Mouse (Mus musculus) lung, postnatal 10 days (tissue): Measurements from ENCODE around the gene Chd8.
"Not testable (repeated sequence)": the region's sequence is repeated elsewhere in the genome, so short reads cannot be mapped to it uniquely, and the experiment has no call there.

Experiments used
- DNase-seq: peaks from one replicate; pipeline ENCODE4 v3.0.0; 2021

Chd8 gene

GRCm38 (mm10) chr14:52257484-52258213, at the start of gene Chd8:
Gene Chd8, minus strand, starts transcription at chr14:52257780.
- peak; percentile 98 for DNase-seq

DNA sequence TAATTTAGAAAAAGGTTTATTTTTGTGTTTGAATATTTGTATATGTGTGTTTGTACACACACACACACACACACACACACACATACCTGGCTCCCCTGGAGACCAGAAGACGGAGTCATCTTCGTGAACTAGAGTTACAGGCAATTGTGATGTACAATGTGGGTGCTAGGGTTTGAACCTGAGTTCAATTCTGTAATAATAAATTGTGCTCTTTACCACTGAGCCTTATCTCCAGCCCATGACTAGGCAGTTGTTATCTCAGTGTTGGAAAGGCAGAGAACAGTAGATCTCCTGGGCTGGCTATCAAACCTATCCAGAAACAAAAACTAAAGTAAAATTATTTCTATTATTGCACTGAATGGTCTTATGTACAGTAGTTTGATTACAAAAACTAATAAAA, 48.5 kb upstream of the Chd8 start:
- DNase-seq, result no peak

DNA sequence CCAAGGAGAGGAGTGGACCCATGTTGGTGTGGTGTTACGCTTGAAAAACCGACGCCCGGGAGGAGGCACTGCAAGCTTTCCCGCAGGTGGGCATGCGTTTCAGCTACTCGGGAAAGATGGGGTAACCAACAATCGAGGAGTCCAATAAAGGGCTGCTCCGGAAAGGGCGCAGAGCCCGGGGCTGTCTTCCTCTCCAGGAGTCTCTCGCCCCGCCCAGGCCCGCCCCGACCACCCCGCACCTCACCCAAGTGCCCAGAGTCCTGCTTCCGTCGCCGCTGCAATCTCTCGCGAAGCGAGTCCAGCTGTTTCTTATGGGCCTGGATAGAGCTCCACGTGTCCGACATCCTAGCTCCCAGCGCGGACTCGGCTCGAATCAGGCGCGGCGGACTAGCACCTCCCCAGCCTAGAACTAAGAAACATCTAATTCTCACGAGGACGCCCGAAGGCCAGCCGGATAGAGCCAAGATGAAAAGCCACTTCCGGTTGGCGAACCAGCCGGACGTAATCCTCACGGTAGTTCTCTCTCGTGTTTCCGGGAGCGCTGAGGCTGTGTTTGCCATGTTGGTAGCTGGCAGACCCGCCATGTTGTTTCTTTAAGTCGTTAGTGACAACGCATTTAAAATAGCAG, 47.2 kb upstream of the Chd8 start, which contains the start of gene Mettl3:
Mettl3 (minus strand) TSS at position 485 of the 628 bp plus-strand sequence.
- peak; percentile 96 for DNase-seq

- not testable (repeated sequence) for DNase-seq
Measured at GRCm38 (mm10) chr14:52303517-52303916, 45.9 kb upstream of the Chd8 start.

GRCm38 (mm10) chr14:52295558-52296264, 38.1 kb upstream of the Chd8 start:
- no peak for DNase-seq

GRCm38 (mm10) chr14:52284191-52284590, 26.6 kb upstream of the Chd8 start:
- DNase-seq, result no peak

DNA sequence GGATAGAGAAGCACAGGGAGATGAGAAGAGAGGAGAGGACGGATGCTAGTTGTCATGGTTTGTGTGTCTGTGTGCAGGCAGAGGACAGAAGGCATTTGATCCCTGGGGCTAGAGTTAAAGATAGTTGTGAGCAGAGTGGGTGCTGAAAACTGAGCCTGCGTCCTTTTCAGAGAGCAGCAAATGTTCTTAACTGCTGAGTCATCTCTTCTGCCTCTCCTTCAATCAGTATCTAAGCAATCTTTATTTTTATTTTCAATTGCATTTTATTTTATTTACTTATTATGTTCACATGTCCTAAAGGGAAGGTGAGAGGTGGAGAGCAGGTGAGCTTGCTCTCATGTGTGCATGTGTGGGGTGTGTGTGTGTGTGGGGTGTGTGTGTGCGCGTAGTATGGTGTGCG, 26.0 kb upstream of the Chd8 start:
- no peak for DNase-seq

- DNase-seq, result no peak
Measured at GRCm38 (mm10) chr14:52279747-52280120, 22.2 kb upstream of the Chd8 start.

DNA sequence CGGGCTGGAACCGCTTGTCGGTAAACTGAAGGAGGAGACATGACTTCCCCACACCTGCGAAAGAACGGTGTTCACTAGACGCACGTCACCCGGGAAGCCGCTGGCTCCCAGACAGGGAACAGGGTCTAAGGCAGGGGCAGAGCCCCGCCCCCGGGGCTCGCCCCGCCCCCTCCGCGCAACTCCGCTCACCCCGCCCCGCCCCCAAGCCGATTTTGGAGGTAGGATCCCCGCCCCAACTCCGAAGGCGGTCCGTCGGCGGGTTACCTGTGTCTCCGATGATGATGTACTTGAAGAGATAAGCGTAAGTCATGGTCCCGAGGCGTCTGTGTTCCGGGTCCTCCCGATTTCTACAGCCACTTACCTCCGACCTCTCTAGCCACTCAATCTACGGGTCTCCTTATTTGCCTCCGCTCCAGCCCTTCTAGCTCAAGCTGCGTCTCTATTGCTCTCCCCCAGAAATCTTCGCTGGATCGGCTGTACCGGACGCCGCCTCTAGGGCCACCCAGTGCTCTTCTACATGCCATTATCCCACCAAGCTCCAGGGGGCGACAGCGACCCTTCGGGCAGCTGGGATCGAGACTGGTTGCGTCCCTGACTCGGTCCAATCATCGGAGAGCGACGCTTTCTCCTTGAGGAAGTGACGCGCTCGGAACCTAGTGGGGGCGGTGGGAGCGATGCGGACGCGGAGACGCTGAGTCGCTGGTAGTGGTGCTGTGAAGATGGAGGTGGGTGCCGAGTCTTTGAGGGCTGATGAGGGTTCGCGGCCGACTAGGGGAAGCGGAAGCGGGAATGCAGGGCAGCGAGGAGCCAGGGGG, 21.6 kb upstream of the Chd8 start, which contains the start of the genes Tox4 and Rab2b:
Tox4 (plus strand) TSS at position 215 of the 815 bp plus-strand sequence.
Rab2b (minus strand) TSS at position 614 of the 815 bp plus-strand sequence.
- peak; percentile 98 for DNase-seq

GRCm38 (mm10) chr14:52277210-52277609, 19.6 kb upstream of the Chd8 start:
- DNase-seq, result no peak

GRCm38 (mm10) chr14:52272781-52273180, 15.2 kb upstream of the Chd8 start:
- no peak for DNase-seq

GRCm38 (mm10) chr14:52256311-52257175, 1.0 kb downstream of the Chd8 start:
- no peak for DNase-seq

GRCm38 (mm10) chr14:52246129-52246528, 11.5 kb downstream of the Chd8 start:
- DNase-seq, result no peak

GRCm38 (mm10) chr14:52244690-52245042, 12.9 kb downstream of the Chd8 start:
- no peak for DNase-seq

- DNase-seq, result peak; percentile 100
Measured at GRCm38 (mm10) chr14:52244041-52244689, 13.4 kb downstream of the Chd8 start.

DNA sequence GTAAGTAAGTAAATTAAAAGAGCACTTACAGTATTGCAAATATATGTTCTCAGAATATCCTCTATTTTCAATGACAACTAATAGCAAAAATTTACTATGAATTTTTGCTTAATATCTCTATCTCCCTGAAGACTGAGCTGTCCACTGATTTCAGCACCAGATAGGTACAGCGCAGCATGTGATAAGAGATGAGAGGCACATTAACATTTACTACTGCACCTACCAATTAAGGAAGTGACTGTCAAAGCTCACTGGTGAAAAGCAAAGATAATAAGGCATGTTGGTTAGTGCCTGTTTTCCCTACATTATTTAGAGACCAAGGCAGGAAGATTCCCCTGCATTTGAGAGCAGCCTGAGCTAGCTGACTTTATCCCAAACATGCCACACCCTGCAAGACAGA, 21.4 kb downstream of the Chd8 start:
- no peak for DNase-seq

DNA sequence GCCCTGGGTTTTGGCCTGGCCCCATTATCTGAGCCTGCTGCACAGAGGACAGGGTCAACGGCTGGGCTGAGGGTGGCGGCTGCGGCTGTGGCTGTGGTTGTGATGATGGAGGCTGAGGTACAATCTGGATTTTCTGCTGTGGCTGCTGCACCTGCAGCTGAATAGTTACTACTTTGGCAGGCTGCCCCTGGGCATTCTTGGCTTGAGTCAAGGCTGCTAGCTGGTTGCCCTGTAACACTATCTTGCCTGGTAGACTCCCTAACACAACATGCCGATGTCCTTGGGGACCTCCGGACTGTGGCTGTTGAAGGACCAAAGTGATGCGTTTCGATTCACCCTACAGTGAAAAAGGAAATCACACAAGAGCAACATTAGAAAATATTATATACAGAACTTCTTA, 22.4 kb downstream of the Chd8 start:
- DNase-seq, result no peak

GRCm38 (mm10) chr14:52232249-52232648, 25.3 kb downstream of the Chd8 start:
- no peak for DNase-seq

- DNase-seq, result no peak
Measured at GRCm38 (mm10) chr14:52225972-52226371, 31.6 kb downstream of the Chd8 start.

DNA sequence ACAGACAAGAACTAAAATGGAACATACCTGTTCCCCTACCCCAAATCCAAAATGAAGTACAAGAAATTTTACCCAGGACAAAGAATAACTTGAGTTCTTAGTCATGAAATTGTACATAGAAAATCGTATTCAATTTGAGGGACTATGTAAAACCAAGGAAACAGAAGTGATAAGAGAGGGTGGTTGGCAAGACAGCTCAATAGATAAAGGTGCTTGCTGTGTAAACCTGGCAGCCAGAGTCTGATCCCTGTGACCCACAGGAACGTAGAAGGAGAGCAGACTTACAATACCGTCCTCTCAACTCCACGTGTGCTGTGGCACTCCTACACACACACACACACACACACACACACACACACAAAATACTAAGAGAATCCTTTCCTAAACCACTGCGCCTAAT, 40.3 kb downstream of the Chd8 start:
- no peak for DNase-seq

DNA sequence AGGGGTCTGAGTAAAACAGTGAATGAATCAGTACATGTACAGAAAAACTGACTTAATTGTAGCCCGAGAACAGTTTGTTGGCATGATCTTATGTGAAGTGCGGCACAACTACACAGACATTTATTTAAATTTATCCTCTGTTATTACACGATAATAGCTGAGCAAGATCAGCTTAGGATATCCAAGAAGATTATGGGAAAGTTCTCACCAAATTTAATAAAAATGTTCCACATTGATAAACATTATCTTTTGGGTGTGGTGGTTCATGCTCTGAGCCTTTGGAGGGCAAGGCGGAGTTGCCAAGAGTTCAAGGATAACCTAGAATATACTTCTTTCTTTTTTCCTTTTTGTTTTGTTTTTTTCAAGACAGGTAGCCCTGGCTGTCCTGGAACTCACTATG, 58.2 kb downstream of the Chd8 start:
- DNase-seq, result no peak
